Mouse (Mus musculus): ENCODE data around the gene Ifi35.
A peak's percentile ranks its signal among the peaks of the same experiment; 100 is the strongest.
"Not testable (repeated sequence)": the region's sequence is repeated elsewhere in the genome, so short reads cannot be mapped to it uniquely, and the experiment has no call there.

The Ifi35 gene

GRCm38 (mm10) chr11:101468731-101469130 lies 20.5 kb downstream of the Ifi35 start:
- DNase-seq (ENCODE audit: inconsistent ontology term) = no peak

- DNase-seq (ENCODE audit: inconsistent ontology term) = no peak
These were observed 20.9 kb downstream of the Ifi35 start for GRCm38 (mm10) chr11:101469155-101469554.

- DNase-seq (ENCODE audit: inconsistent ontology term) = no peak
These were observed 22.0 kb downstream of the Ifi35 start for GRCm38 (mm10) chr11:101470206-101470605.

GRCm38 (mm10) chr11:101471926-101472325 lies 23.7 kb downstream of the Ifi35 start:
- no peak for DNase-seq (ENCODE audit: inconsistent ontology term)

GRCm38 (mm10) chr11:101472336-101472735 lies 24.1 kb downstream of the Ifi35 start:
- DNase-seq (ENCODE audit: inconsistent ontology term) = no peak

- DNase-seq (ENCODE audit: inconsistent ontology term) = not testable (repeated sequence)
These were observed 25.5 kb downstream of the Ifi35 start for GRCm38 (mm10) chr11:101473686-101474085.

- no peak for DNase-seq (ENCODE audit: inconsistent ontology term)
These were observed 26.1 kb downstream of the Ifi35 start for GRCm38 (mm10) chr11:101474298-101474697.

- DNase-seq (ENCODE audit: inconsistent ontology term) = not testable (repeated sequence)
These were observed 28.2 kb downstream of the Ifi35 start for GRCm38 (mm10) chr11:101476361-101476760.

GRCm38 (mm10) chr11:101477194-101477551 lies 29.0 kb downstream of the Ifi35 start:
- no peak for DNase-seq (ENCODE audit: inconsistent ontology term)

- DNase-seq (ENCODE audit: inconsistent ontology term) = no peak
These were observed 29.5 kb downstream of the Ifi35 start for GRCm38 (mm10) chr11:101477552-101478211.

GRCm38 (mm10) chr11:101479171-101479635 lies 31.0 kb downstream of the Ifi35 start:
- peak; percentile 79 for DNase-seq (ENCODE audit: inconsistent ontology term)

GRCm38 (mm10) chr11:101480912-101481311 lies 32.7 kb downstream of the Ifi35 start:
- DNase-seq (ENCODE audit: inconsistent ontology term) = no peak

GRCm38 (mm10) chr11:101483804-101484203 lies 35.6 kb downstream of the Ifi35 start:
- DNase-seq (ENCODE audit: inconsistent ontology term) = no peak

GRCm38 (mm10) chr11:101484245-101484644 lies 36.0 kb downstream of the Ifi35 start:
- no peak for DNase-seq (ENCODE audit: inconsistent ontology term)

- DNase-seq (ENCODE audit: inconsistent ontology term) = no peak
These were observed 36.6 kb downstream of the Ifi35 start for GRCm38 (mm10) chr11:101484814-101485213.

- no peak for DNase-seq (ENCODE audit: inconsistent ontology term)
These were observed 37.4 kb downstream of the Ifi35 start for GRCm38 (mm10) chr11:101485509-101486028.

GRCm38 (mm10) chr11:101486126-101486525 lies 37.9 kb downstream of the Ifi35 start:
- no peak for DNase-seq (ENCODE audit: inconsistent ontology term)

- DNase-seq (ENCODE audit: inconsistent ontology term) = peak; percentile 85
These were observed 58.1 kb downstream of the Ifi35 start for GRCm38 (mm10) chr11:101506269-101506780.

- no peak for DNase-seq (ENCODE audit: inconsistent ontology term)
These were observed 58.9 kb downstream of the Ifi35 start for GRCm38 (mm10) chr11:101507090-101507489.
